Mouse (Mus musculus) left cerebral cortex, adult 11 months (tissue): ENCODE measurements around the gene Sarm1.

Experiments
- DNase-seq: peaks from one replicate; pipeline ENCODE4 v3.0.0; 2022; ENCODE audit warnings: low spot score

Gene Sarm1

DNA sequence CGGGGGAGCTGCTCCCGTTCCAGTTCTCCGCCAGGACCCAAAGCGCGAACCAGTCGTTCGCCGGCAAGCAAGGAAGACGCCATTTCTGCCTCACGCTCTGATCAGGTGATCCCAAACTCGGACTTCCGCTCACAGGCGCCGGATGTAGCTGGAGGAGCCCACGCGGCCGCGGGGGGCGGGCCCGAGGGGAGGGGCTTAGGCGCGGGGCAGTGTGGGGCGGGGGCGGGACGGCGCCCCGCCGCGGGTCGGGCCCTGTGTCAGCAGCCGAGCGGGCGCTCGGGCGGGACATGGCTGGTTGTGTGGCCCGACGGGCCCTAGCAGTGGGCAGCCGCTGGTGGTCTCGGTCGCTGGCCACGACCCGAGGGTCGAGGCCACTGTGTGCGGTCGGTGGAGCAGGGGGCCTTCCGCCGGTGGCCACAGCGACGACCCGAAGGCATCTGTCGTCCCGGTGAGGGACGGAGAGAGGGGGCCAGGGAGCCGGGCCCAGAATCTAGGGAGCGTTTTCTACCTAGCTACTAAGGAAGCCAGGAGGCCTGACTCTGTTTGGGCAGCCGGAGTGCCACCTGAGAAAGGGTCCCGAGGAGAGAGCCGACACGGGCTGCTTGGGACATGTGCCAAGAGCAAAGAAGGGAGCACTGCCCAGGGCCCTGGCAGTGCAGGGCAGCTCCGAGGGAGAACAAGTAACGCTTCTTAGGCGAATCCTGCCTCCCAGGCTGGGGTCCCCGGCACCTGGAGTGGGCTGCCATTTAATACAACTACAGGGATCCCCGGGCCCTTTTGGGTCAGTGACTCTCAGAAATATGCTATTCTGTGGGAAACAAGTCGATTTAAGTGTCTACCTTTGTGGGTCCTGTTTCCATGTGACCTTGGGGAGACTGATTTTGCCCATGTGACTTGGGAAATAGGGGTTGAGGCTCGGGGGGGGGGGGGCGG, 14.7 kb upstream of the Sarm1 start, which contains the start of the genes Tmem199 and Poldip2:
TSS of gene Tmem199 (minus strand) at position 148 of the 933 bp plus-strand sequence.
TSS of gene Poldip2 (plus strand) at position 169 of the 933 bp plus-strand sequence.
- peak; percentile 82 for DNase-seq

DNA sequence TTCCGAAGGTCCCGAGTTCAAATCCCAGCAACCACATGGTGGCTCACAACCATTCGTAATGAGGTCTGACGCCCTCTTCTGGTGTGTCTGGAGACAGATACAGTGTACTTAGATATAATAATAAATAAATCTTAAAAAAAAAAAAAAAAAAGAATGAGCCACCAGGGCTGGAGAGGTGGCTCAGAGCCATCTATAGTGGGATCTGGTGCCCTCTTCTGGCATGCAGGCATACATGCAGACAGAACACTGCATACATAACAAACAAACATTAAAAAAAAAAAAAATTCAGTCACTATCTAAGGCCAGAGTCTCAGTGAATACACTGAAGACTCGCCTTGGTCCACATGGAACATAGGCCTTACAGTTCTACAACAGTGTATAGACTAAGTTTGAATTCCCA, 11.6 kb upstream of the Sarm1 start:
- no peak for DNase-seq

DNA sequence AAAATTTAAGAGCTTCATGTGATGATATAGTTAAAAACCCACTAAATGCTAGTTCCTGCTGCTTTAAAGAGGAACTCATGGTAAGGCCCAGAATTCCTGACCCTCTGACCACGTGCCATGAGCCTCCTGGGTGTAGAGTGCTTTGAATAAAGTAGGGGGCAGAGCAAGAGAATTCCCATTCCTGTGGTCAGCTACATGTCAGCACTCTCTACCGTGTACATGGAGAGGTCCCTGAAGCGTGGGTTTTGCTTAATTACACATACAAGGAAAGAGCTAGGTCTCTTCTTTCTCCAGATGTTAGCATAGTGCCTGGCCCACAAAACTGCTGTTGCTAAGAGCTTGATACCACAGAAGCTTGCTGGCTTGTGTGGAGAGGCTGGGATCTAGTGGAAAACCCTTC, 7.9 kb upstream of the Sarm1 start:
- DNase-seq = no peak

DNA sequence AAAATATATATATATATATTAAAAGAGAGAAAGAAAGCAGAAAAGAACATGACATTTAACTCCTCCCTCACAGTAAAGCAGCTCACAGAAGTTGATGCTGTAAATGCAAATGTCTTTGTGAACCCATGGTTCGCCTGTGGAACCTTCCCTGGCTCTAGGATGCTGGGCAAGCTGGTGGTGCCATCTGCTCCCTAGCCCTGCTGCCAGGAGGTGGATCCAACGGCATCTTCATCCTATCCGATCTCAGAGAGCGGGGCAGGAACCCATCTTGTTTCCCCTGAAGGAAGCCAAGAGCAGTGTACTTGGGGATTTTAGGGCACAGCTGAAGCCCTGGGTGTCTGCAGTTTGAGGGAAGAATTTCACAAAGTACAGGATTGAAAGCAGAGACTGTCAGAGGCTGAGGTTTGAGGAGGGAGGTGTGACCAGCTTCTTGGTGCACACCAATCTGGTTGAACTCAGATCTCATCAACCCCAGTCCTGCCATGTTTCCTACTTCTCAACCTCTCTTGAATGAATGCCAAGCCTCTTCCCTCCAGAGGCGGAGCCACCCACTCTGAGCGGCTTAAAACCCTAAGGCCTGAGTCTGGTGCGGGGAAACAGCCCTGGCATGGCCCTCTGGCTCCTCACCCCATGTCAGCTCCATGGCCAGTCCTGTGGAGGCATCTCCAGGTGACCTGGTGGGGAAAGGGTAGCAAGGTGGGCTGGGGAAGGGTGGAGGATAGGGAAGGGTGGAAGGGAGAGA, 5.5 kb upstream of the Sarm1 start, which contains the start of gene Sebox:
TSS of gene Sebox (plus strand) at position 539 of the 742 bp plus-strand sequence.
- no peak for DNase-seq

DNA sequence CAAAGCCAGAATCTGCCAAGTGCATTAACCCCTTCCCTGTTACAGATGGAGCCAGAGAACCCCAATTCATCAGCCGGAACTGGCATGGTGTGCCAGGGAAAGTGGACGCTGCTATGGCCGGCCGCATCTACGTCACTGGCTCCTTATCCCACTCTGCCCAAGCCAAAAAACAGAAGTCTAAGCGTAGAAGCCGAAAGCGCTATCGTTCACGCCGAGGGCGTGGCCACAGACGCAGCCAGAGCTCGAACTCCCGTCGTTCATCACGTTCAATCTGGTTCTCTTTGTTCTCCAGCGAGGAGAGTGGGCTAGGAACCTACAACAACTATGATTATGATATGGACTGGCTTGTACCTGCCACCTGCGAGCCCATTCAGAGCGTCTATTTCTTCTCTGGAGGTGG, 4.0 kb upstream of the Sarm1 start:
- DNase-seq = no peak

DNA sequence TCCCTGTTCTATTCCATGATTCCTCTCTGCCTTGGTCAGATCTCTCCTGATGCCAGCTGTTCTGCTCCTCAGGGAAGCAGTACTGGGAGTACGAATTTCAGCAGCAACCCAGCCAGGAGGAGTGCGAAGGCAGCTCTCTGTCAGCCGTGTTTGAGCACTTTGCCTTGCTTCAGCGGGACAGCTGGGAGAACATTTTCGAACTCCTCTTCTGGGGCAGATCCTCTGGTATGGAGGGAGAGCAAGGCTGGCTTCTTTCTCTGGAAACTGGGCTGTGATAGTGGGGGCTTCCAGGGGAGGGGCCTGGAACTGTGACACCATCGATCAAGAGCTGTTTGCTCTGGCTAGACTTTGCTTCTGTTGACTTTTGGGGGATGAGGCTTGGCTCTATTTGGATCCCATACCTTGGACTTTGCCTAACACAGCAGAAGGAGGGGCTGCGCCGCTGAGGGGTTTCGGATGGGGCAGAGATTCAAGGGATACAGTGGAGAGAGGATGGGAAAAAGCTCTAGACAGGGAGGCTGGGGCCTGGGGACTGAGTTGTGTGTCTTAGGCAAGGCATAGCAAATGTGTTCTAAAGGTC, 3.2 kb upstream of the Sarm1 start:
- DNase-seq = no peak

DNA sequence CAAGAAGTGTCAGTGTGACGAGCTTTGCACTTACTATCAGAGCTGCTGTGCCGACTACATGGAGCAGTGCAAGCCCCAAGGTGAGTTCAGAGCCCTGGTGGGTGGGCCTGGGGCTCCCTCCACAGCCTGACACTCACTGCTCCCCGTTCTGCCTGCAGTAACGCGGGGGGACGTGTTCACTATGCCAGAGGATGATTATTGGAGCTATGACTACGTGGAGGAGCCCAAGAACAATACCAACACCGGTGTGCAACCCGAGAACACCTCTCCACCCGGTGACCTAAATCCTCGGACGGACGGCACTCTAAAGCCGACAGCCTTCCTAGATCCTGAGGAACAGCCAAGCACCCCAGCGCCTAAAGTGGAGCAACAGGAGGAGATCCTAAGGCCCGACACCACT, 2.0 kb upstream of the Sarm1 start:
- no peak for DNase-seq

DNA sequence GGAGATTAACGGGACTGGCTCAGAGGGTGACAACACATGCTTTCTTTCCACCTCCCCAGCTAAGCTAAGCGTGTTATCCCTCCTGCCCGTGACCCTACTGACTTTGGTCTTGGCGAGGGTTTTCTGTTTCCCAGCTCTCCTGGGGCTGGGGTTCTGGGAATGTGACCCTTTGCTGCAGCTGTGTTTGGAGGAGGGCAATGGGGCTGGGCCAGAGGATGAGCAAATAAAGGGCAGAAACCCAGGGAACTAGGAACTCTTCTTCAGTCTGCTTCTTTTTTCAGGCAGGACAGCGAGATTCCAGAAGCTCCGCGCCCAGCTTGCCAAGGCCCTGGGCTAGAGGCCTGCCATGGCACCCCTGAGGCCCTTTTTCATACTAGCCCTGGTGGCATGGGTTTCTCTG, 1.4 kb upstream of the Sarm1 start, which contains the start of gene Vtn:
TSS of gene Vtn (plus strand) at position 88 of the 400 bp plus-strand sequence.
- DNase-seq = no peak

DNA sequence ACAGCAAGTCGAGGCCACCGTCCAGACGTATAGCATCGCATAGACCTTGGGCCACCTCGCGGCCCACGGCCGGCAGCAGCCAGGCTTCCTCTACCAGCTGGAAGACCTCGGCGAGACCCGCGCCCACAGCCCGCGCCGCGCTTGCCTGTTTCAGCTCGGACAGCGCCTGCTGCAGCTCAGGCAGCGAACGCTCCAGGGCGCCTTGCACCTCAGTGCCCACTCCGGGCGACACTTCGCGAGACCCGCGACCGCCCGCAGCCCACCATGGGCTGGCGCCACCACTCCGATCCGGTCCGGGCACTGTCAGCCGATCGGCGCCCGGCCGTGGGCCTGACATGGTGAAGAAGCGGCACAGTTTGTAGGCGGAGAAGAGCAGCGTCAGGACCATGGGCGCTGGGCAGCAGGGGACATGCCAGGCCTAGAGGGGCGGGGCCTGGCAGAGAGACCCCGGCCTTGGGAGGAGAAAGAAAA, 448 bp downstream of the Sarm1 start:
- no peak for DNase-seq

DNA sequence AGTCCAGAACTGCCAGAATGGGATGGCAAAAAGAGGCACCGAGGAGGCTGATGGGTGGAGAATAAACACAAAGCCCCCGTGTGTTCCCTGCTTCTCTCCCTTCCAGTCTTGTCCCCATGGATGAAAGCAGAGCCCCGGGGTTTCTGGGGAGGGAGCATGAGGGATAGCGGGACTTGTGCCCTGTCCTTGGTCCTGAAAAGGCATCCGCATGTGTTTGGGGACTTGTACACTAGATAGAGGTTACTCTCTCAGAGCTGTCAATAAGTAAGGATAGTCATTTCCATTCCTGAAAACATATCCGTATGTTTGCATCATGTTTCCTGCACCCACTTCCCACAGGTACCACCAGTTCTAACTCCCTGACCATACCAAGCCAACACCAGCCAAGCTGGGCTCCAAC, 1.6 kb downstream of the Sarm1 start:
- DNase-seq = no peak

DNA sequence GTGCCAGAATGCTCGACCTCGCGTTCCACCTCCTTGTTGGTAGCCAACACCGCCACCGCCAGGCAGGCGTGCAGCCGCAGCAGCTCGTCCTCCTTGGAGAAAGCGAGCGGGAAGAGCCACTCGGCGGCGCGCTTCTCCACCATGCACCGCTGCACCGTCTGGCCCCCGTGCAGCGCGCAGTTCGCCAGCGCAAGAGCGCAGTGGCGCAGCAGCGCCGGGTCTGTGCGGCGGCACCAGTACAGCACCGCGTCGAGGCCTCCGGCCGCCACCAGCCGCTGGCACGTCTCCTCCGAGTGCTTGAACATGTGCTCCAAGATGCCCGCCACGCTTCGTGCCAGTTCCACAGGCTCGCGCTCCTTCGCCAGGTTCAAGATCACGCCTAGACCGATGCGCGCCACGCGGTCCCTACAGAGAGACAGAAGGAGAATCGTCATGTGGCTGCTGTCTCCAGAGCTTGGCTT, 6.7 kb downstream of the Sarm1 start:
- no peak for DNase-seq

DNA sequence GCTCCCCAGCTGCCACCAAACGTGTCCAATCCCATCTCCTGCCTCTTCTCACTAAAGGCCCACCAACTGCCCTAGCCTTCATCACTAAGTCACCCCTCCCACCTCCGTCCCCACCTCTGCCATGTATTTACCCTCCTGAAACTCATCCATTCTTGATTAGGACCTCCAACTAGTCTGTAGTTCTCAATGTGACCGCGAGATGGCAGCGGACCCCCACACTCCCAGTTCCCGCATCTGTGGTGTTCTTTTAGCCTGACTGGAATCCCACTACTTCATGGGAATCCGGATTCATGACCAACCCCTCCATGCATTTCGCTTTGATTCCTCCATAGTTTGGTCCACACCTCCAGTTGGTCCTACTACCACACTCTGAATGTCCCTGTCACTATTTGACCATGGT, 9.4 kb downstream of the Sarm1 start:
- DNase-seq = no peak

DNA sequence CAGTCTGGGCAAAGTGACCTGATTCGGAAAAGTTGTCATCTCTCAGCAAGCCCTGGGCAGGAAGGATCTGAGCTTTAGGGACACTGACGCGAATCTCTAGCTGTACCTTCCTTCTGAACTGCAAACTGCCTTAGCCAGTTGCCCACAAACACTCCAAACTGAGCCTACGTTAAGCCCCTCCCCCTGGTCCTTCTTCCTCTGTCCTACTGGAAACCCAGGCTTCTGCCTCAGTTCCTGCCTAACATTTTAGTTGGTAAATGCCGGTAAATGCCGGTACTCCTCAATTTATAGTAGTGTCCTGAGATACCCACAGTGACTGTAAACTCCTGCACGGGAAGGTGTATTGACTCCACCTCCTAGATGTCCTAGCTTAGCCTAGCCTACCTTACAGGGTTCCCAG, 13.9 kb downstream of the Sarm1 start:
- DNase-seq = no peak

DNA sequence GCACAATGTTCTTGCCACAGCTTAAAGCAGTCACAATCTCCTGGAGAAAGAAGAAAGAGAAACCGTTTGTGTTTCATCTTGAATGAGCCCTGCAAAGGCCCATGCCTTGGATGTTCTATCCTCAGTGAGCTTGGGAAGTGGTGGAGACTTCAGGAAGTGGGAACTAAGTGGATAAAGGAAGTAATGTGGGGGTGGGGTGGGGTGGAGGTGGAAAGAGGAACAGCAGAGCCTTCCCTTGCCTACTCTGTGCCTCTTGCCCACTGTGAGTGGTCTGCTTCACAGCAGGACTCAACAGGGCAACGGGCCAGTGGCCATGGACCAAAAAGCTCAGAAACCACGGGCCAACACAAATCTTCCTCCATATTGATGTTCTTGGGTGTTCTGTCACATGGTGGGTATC, 22.3 kb downstream of the Sarm1 start:
- no peak for DNase-seq

DNA sequence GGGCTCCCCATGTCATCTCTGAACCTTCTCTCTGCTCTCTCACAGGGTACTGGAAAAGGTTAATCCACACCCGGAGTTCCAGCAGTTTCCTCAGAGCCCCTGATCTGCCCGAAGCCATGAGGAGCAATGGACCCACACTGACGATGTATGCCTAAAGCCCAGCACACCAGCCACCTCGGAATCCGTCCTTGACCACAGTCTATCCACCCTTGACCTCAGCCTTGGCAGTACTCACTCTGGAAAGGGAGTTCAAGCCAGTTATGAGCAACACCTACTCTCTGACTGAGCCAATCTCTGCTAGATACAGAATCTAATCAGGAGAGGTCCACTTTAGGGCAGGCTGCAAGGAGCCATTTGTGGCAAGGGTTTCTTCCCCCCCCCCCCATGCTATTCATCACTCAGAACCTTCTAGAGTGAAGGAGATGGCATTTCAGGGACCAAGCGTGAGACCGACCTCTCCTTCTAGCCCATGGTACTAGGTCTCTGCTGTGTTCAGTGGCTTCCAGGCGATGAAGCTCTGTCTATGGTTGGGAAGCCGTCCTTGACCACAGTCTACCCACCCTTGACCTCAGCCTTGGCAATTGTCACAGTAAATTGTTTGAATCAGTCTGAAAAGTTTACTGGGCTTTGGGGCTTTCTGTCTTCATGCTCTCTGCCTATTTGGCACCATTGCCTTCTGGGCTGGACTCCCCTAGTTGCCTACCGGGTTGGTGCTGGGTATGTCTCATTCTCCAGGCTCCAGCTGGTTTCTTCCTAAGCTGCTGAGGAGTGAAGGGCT, 26.0 kb downstream of the Sarm1 start:
- DNase-seq = no peak

DNA sequence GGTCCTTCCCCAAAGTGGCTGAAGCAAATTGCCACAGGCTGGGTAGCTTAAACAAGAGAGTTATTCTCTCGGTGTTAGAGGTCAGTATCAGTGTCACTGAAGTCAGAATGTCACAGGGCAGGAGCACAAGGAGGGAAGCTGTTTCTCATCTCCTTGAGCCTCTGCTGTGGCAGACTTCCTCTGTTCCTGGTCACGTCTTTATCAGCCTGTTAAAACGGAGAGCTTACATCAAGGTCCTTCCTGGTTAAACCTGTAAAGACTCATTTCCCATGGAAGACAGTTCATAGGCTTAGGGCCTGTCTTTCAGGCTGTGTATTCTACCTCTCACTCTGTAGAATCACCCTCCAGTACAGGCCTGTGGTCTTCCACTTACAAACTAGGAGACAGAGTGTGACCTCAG, 29.6 kb downstream of the Sarm1 start:
- no peak for DNase-seq

DNA sequence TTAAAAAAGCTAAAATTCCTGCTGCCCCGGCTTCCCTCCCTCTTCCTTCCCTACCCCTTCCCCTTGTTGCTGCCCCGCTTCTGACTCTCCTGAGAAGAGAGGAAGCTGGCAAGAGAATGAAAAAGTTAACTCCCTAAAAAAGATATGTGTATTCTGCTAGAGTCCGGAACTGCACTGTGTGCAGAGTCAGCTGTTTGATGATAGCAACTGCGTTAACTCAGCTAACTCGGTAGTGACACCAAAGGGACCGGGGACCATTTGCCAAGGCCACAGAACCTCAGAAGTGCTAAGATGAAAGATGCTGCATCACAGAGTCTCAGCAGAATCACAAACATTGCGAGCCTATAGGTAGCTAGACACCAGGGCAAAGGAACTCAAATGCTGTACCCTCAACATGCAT, 30.0 kb downstream of the Sarm1 start:
- no peak for DNase-seq

DNA sequence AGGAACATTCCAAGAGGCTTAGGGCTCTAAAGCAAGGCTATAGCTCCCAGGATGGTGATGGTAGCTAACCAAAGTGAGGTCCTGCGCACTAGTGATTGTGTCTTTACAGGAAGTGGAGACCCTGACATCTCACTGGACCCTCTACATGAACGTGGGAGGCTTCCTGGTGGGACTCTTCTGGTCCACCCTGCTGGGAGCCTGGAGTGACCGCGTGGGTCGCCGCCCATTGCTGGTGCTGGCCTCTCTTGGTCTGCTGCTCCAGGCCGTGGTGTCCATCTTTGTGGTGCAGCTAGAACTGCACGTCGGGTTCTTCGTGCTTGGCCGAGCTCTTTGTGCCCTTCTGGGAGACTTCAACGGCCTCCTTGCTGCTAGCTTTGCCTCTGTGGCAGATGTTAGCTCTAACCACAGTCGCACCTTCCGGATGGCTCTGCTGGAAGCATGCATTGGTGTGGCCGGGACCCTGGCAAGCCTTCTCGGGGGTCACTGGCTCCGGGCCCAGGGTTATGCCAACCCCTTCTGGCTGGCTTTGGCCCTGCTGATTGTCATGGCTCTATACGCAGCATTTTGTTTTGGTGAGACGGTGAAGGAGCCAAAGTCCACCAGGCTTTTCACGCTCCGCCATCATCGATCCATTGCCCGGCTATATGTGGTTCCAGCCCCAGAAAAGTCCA, 31.2 kb downstream of the Sarm1 start:
- DNase-seq = no peak

DNA sequence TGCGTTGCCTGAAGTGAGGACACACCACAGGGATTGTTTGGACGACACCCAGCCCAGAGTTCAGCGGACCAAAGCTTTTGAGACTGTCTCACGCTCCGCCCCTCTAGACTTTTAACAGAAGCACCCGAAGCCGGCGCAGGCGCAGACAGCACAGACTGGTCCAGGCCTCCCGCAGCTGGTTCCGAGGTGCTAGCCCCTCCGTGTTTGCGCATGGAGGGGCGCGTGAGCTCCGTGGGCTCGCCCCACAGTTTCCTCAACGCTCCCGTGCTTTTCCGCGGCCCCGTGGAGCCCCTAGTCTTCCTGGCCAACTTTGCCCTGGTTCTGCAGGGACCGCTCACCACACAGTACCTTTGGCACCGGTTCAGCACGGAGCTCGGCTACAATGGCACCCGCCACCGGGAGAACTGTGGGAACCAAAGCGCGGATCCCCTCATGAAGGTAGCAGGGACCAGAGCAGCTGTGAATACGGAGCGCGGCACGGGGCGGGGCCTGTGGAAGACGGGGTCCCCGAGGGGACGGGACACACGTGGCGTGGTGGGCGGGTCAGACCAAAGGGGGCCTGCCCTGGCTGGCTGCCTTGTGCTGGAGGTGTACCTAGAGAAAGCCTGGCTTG, 31.9 kb downstream of the Sarm1 start, which contains the start of gene Slc46a1:
TSS of gene Slc46a1 (plus strand) at position 130 of the 613 bp plus-strand sequence.
- peak; percentile 58 for DNase-seq

DNA sequence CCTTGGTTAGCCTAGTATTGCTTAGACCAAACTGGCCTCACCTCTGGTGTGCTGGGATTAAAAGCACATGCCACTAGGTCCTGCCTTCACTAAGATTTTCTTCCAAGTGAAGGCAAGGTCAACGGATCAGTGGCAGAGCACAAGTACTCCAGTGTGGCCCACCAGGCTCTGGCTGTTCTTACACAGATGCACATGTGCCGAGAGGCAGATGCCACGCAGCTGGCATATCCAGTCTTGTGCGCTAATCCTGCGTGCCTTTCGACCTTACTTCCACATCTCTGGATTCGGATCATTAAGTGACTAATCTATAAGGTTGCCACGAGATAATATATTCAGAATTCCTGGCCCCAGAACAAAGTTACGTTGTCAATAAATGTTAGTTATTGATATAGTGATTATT, 32.4 kb downstream of the Sarm1 start:
- no peak for DNase-seq
